In genomic region chr11:104452709-104453108, GRCm38 (mm10) we compare ENCODE assay signal across 18 mouse cellular contexts. TPM values are rescaled to one million over a fixed set of nuclear protein-coding genes. Genes with fewer than 3 reads are reported as not detected.
DNase-seq lines count a peak whose midpoint lies in the region; ATAC-seq and TF ChIP-seq lines count a peak whose summit lies in the region.
"Had no signal": no experiment of that assay in that cellular context is flagged by ENCODE, and none has a peak within 500 bp of the region (broad histone marks: within the 10 kb centered on the region; RNA-seq: fewer than 3 reads in every experiment).

No protein-coding gene starts in this region.

- H3K9ac ChIP-seq in liver, embryonic 14.5 days (replicated peaks): no peak overlapping the region
- H3K9ac ChIP-seq in neural tube, embryonic 15.5 days (replicated peaks): no peak overlapping the region
- H3K9ac ChIP-seq: embryonic facial prominence, embryonic 12.5 days; forebrain, embryonic 13.5 days; forebrain, postnatal 0 days; heart, embryonic 15.5 days; hindbrain, embryonic 15.5 days had no signal

- no peaks in the 10 kb centered on the region for H3K27me3 ChIP-seq in liver, embryonic 14.5 days (ENCODE audit: control insufficient read depth, insufficient read depth, low read length)
- H3K27me3 ChIP-seq in neural tube, embryonic 15.5 days (replicated peaks): no peaks in the 10 kb centered on the region
- H3K27me3 ChIP-seq: embryonic facial prominence, embryonic 12.5 days; forebrain, embryonic 13.5 days; heart, embryonic 15.5 days; hindbrain, embryonic 15.5 days had no signal

- no peak overlapping the region for H3K27ac ChIP-seq in liver, embryonic 14.5 days
- H3K27ac ChIP-seq in neural tube, embryonic 15.5 days (replicated peaks): no peak overlapping the region
- H3K27ac ChIP-seq: embryonic facial prominence, embryonic 12.5 days; forebrain, embryonic 13.5 days; heart, adult 2 months; heart, embryonic 15.5 days; hindbrain, embryonic 15.5 days had no signal

- no peak overlapping the region for H3K4me3 ChIP-seq in liver, embryonic 14.5 days (ENCODE audit: insufficient read depth in 1 of 2, low read depth in 2 of 2, low read length in 2 of 2)
- no peak overlapping the region for H3K4me3 ChIP-seq in neural tube, embryonic 15.5 days (replicated peaks)
- H3K4me3 ChIP-seq: embryonic facial prominence, embryonic 12.5 days; forebrain, embryonic 13.5 days; heart, adult 2 months; heart, embryonic 15.5 days; hindbrain, embryonic 15.5 days had no signal

- H3K9me3 ChIP-seq in liver, embryonic 14.5 days (ENCODE audit: control insufficient read depth, low read length): no peaks in the 10 kb centered on the region
- H3K9me3 ChIP-seq in neural tube, embryonic 15.5 days (replicated peaks): no peaks in the 10 kb centered on the region
- H3K9me3 ChIP-seq: embryonic facial prominence, embryonic 12.5 days; forebrain, embryonic 13.5 days; heart, embryonic 15.5 days; hindbrain, embryonic 15.5 days had no signal

- peaks cover 5 to 9% of the 10 kb centered on the region in 2 experiments; a peak in 3 of 4 replicates for H3K4me1 ChIP-seq in liver, embryonic 14.5 days (replicated peaks; ENCODE audit: control insufficient read depth in 2 of 2, insufficient read depth in 2 of 2, low read length in 1 of 2)
- no peaks in the 10 kb centered on the region for H3K4me1 ChIP-seq in neural tube, embryonic 15.5 days
- H3K4me1 ChIP-seq: embryonic facial prominence, embryonic 12.5 days; forebrain, embryonic 13.5 days; hindbrain, embryonic 15.5 days had no signal

- peak; percentile 6 for DNase-seq in liver
- DNase-seq in liver, embryonic 14.5 days (ENCODE audit: low read depth in 3 of 3, low spot score in 3 of 3): no peak
- no peak for DNase-seq in heart, postnatal 10 days
- no peak for DNase-seq in left cerebral cortex, adult 8-10 months (ENCODE audit: low spot score in 2 of 2)
- DNase-seq: adrenal gland, adult 8-10 months; adrenal gland, postnatal 36 days; cerebellum, adult 2 months; cerebellum, postnatal 10 days; forebrain, postnatal 0 days; gastrocnemius, postnatal 14 days; heart, adult 2 months had no signal

- H3K36me3 ChIP-seq in liver, embryonic 14.5 days (replicated peaks; ENCODE audit: control insufficient read depth, insufficient read depth, low read depth): no peaks in the 10 kb centered on the region
- no peaks in the 10 kb centered on the region for H3K36me3 ChIP-seq in neural tube, embryonic 15.5 days

- 88% methylated on average over 1 of the region's 1 CpGs for WGBS in liver, embryonic 14.5 days (ENCODE audit: insufficient replicate concordance)
- WGBS in neural tube, embryonic 15.5 days: 96% methylated on average over 1 of the region's 1 CpGs

- peak; percentile 72; the same call in 1 of the 2 replicates for ATAC-seq in liver, embryonic 14.5 days (ENCODE audit: insufficient read depth)
- ATAC-seq in megakaryocyte progenitor cell, adult 5-6 weeks (replicated peaks; ENCODE audit: poor library complexity): peak; percentile 66
- no peak for ATAC-seq in neural tube, embryonic 15.5 days (ENCODE audit: low FRiP score)
- ATAC-seq: forebrain, embryonic 13.5 days; forebrain, postnatal 0 days had no signal

- TF ChIP-seq CTCF in liver, embryonic 14.5 days (IDR thresholded peaks at IDR 0.05; ENCODE audit: low read depth): no peak

- intact Hi-C loops in heart, postnatal 10 days (cut with DNase I): no loop called here

- peak overlapping the region; percentile 2 for H3K4me2 ChIP-seq in liver, embryonic 14.5 days (ENCODE audit: low read depth)
- no peak overlapping the region for H3K4me2 ChIP-seq in neural tube, embryonic 15.5 days
- H3K4me2 ChIP-seq: embryonic facial prominence, embryonic 12.5 days; forebrain, embryonic 13.5 days; heart, embryonic 11.5 days; heart, embryonic 15.5 days; hindbrain, embryonic 15.5 days had no signal

- TF ChIP-seq EP300 in liver, embryonic 14.5 days (IDR thresholded peaks at IDR 0.05; ENCODE audit: low read depth): no peak

RNA-seq across cellular contexts. Expression of gene Kansl1, which starts 16.0 kb away (rescaled TPM):
- 12.3 and 13.8 TPM in 2 replicates for polyA plus RNA-seq in liver, embryonic 14.5 days (2012; rRNA removed)
- 5.3 and 5.4 TPM in 2 replicates for polyA plus RNA-seq in liver, embryonic 14.5 days (2014; fragmentation: Nextera tagmentation; extraction: Ambion mirVana)
- total RNA-seq in megakaryocyte progenitor cell, adult 5-6 weeks (2015): 62.8 and 64.0 TPM in 2 replicates
- total RNA-seq in megakaryocyte progenitor cell, adult 5-6 weeks (2017): 29.6 and 37.2 TPM in 2 replicates
- 10 to 100 TPM; 34.4 to 37.4 TPM for total RNA-seq in heart, postnatal 10 days (2021)
- 23.1 and 23.3 TPM in 2 replicates for polyA plus RNA-seq in neural tube, embryonic 15.5 days (2015; fragmentation: Nextera tagmentation; extraction: Ambion mirVana)
- total RNA-seq in left cerebral cortex, adult 8-10 months (2022): 10 to 100 TPM; 68.9 to 80.7 (median 76.1) TPM
